Mouse (Mus musculus) liver, embryonic 14.5 days (tissue): ENCODE results near the gene Rdh7.

ENCODE experiments used
- CTCF ChIP-seq: IDR thresholded peaks from 2 replicates; pipeline ENCODE4 v1.5.1; 2016; ENCODE audit warnings: antibody characterized with exemption, low read depth, control low read depth
- EP300 ChIP-seq: IDR thresholded peaks from 2 replicates; pipeline ENCODE4 v1.6.1; 2016; ENCODE audit warnings: antibody characterized with exemption, low read depth

DNA sequence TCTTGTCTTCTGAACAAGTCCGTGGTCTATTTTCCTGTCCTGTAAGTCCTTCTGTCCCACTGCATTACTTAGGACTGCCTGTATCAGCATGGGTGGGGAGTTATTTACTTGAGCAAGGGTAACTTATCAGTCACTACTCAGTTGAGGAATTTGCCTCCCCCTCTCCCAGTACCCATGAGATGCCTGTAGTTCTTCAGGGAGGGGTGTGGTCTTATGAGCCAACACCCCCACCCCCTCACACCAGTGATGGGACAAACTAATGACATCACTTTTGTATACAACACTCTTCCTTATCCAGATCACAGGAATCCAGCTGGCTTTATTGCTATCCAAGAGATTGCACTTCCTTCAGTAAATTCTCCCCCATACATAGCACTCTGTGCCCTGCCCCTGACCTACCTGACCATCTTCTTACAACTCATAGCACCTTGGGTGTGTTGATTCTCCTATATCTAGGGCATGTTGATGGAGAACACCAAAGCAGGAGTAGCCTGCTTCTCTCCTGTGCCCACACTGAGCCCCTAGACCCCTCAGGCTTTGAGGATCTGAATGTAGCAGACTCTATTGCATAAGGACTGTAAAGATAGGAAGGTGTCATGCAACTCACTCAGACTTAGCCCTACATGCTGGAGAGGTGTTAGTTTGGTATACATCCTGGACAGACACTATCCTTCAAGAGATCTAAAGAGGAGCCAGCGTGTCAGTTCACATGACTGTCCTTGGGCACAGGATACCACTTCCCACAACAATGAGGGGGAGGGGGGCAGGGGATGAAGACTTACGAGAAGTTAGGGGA lies 10.2 kb downstream of the Rdh7 start:
- no peak for TF ChIP-seq CTCF
- TF ChIP-seq EP300, result no peak
